Comparison of ENCODE assay signal across 8 mouse cellular contexts in the genomic region with DNA sequence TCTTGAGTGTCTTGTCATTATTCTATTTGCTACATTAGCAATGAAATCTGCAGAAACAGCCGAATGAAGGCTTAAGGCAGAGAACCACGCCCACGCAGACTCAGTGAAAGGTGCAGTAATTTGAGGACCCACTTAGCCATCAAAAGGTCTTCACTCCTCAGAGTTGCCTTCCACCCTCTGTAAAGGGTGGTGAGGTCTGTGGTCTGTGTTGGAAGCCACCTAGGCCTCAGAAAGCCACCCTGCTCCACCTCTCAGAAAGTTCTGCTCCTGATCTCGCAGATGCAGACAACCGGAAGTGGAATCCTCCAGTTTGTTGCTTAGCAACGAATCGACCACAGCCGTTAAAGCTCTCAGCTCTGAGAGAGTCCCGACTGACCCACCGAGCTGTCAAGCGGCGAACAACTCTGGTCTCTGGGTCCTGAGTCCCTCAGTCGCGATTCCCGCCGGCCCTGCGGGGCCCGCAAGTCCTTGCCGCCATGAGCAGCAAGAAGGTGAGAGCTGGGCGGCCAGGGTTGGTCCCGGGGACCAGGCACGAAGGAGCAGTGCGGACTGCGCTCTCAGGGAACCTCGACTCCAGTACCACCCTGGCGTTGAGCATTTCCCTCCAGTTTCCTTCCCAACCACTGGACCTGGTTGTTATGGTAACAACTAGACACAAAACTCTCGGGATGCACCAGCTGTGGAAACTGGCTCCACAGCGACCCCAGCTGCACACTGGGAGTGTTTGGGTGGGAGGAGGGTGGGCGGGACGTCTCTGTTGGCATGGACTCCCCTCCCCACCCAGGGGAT. TPM values are rescaled to one million over a fixed set of nuclear protein-coding genes. Genes with fewer than 3 reads are reported as not detected.
A peak's percentile ranks its signal among the peaks of the same experiment; 100 is the strongest.
DNase-seq lines count a peak whose midpoint lies in the region; ATAC-seq and TF ChIP-seq lines count a peak whose summit lies in the region.

Gene Dnah7c, plus strand, starts transcription at position 456 of the 789 bp plus-strand sequence.

- no peak for DNase-seq in kidney, adult 8-10 months
- peak; percentile 77 for DNase-seq in retina, postnatal 1 day
- no peak for DNase-seq in urinary bladder, adult 2 months (ENCODE audit: low spot score)
- DNase-seq in spleen, postnatal 14 days (ENCODE audit: low spot score in 2 of 2): no peak

- peak within 1 kb of the TSS; percentile 89 for H3K4me2 ChIP-seq in kidney, embryonic 15.5 days
- H3K4me2 ChIP-seq in liver, embryonic 12.5 days: peak within 1 kb of the TSS; percentile 63

- H3K27ac ChIP-seq in kidney, embryonic 15.5 days: no peak within 1 kb of the TSS
- no peak within 1 kb of the TSS for H3K27ac ChIP-seq in cortical plate, adult 2 months (ENCODE audit: insufficient read depth, low read length)
- H3K27ac ChIP-seq in liver, embryonic 12.5 days: no peak within 1 kb of the TSS

- no peaks in the 10 kb centered on the region for H3K36me3 ChIP-seq in kidney, embryonic 15.5 days
- H3K36me3 ChIP-seq in liver, embryonic 12.5 days: no peaks in the 10 kb centered on the region

- no peaks in the 10 kb centered on the region for H3K9me3 ChIP-seq in kidney, embryonic 15.5 days (replicated peaks)
- no peaks in the 10 kb centered on the region for H3K9me3 ChIP-seq in liver, embryonic 12.5 days (replicated peaks)

- H3K9ac ChIP-seq in kidney, embryonic 15.5 days: peak within 1 kb of the TSS; percentile 29; the same call in 1 of the 2 replicates
- H3K9ac ChIP-seq in liver, embryonic 12.5 days: no peak within 1 kb of the TSS

- peaks cover 6% of the 10 kb centered on the region for H3K4me1 ChIP-seq in kidney, embryonic 15.5 days
- H3K4me1 ChIP-seq in cortical plate, adult 2 months (ENCODE audit: control insufficient read depth, insufficient read depth, low read length): peaks cover 2% of the 10 kb centered on the region
- no peaks in the 10 kb centered on the region for H3K4me1 ChIP-seq in liver, embryonic 12.5 days

- peak; percentile 85 for ATAC-seq in kidney, embryonic 15.5 days (replicated peaks; ENCODE audit: low FRiP score)
- ATAC-seq in hematopoietic stem cell, adult 5-6 weeks (replicated peaks in 1 of 2; ENCODE audit: insufficient read depth in 1 of 2, low FRiP score in 2 of 2, low TSS enrichment in 1 of 2, low read depth in 1 of 2, poor library complexity in 2 of 2, severe bottlenecking in 2 of 2): peak; percentile 21 to 22; a peak in 1 of 4 replicates
- ATAC-seq in liver, embryonic 12.5 days: no peak

- TF ChIP-seq CTCF in cortical plate, adult 2 months (IDR thresholded peaks at IDR 0.05; ENCODE audit: extremely low read depth, insufficient read depth, low read length): 0 out of 2 replicates have a peak, but pooled peaks have one; percentile 3

- no peaks in the 10 kb centered on the region for H3K27me3 ChIP-seq in kidney, embryonic 15.5 days
- no peaks in the 10 kb centered on the region for H3K27me3 ChIP-seq in liver, embryonic 12.5 days (replicated peaks)

- WGBS in kidney, embryonic 15.5 days: 7% methylated on average over 30 of the region's 30 CpGs
- 11% methylated on average over 30 of the region's 30 CpGs for WGBS in liver, embryonic 12.5 days (ENCODE audit: insufficient replicate concordance)

- peak within 1 kb of the TSS; percentile 50 for H3K4me3 ChIP-seq in kidney, embryonic 15.5 days (replicated peaks)
- H3K4me3 ChIP-seq in cortical plate, adult 2 months (ENCODE audit: insufficient read depth, low read length): peak within 1 kb of the TSS; percentile 46
- peak within 1 kb of the TSS; percentile 41 for H3K4me3 ChIP-seq in liver, embryonic 12.5 days

- TF ChIP-seq POLR2A in cortical plate, adult 2 months (IDR thresholded peaks at IDR 0.05; ENCODE audit: extremely low read depth, insufficient read depth, low read length): no peak

RNA-seq across cellular contexts. Expression of gene Dnah7c, which starts in this region (rescaled TPM):
- polyA plus RNA-seq in kidney, embryonic 15.5 days (2015; fragmentation: Nextera tagmentation; extraction: Ambion mirVana): 0.05 and 0.06 TPM in 2 replicates
- 0.44 TPM in 2 replicates for polyA plus RNA-seq in cortical plate, adult 2 months (2012; rRNA removed)
- total RNA-seq in hematopoietic stem cell, adult 5-6 weeks (2017): not detected in 2 replicates
- 0.01 TPM in 1 of 2 replicates, not detected in the other for polyA plus RNA-seq in liver, embryonic 12.5 days (2016; fragmentation: Nextera tagmentation; extraction: Ambion mirVana)
- polyA plus RNA-seq in urinary bladder, adult 2 months (2012; rRNA removed): 0.04 and 0.08 TPM in 2 replicates

Comparison
In these comparisons a context has a peak if more than half of its experiments do, and no peak if none do; other contexts are left out.
1. Peak in ATAC-seq, H3K4me3 ChIP-seq, H3K9ac ChIP-seq and H3K4me2 ChIP-seq in kidney, embryonic 15.5 days; RNA of the gene not detected or under 1 TPM.
2. Peak in ATAC-seq in hematopoietic stem cell, adult 5-6 weeks; RNA of the gene not detected or under 1 TPM.